Mouse (Mus musculus) testis, adult 2 months (tissue): Measurements from ENCODE around the gene Ccdc149.

Experiments
- CTCF ChIP-seq: fragments of 200-500 bp; IDR thresholded peaks from 2 replicates; pipeline ENCODE4 v1.5.1; 2012; ENCODE audit warnings: low read depth, mild to moderate bottlenecking, inconsistent platforms, low read length, moderate library complexity; ENCODE audit not compliant: control insufficient read depth, insufficient read depth, insufficient replicate concordance
- POLR2A ChIP-seq: fragments of 200-500 bp; IDR thresholded peaks from 2 replicates; pipeline ENCODE4 v1.6.1; 2012; ENCODE audit warnings: low read depth, mild to moderate bottlenecking, inconsistent platforms, low read length, moderate library complexity; ENCODE audit not compliant: control insufficient read depth

DNA sequence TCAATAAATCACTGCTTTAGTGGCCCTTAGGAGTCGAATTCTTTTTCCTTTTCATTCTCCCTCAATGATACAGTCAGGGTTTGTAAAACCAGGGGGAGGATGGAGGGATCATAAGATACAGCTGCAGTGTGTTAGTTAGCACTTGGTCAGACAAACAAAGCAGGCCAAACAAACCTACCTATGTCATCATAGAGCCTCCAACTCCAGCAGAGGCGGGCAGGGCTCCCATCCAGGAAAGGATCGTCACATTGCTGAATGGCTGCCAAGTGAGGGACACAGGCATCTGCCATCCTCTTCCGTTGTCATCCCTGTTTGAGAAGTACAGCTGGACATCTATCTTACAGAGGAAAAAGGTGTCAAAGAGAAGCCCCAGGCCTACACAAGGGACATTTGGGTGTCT, 116.9 kb downstream of the Ccdc149 start:
- no peak for TF ChIP-seq CTCF
- TF ChIP-seq POLR2A: no peak
